Mouse (Mus musculus): Measurements from ENCODE around the gene Tlcd1. TPM values are rescaled to one million over a fixed set of nuclear protein-coding genes. Genes with fewer than 3 reads are reported as not detected.
A peak's percentile ranks its signal among the peaks of the same experiment; 100 is the strongest.

The Tlcd1 gene
- polyA plus RNA-seq, 1 experiment from 2014 or later = 11.9 TPM

GRCm38 (mm10) chr11:78161169-78161568 lies 15.3 kb upstream of the Tlcd1 start:
- 0 out of 2 replicates have a peak overlapping the region, but pooled peaks have one; percentile 3 for H3K4me3 ChIP-seq (replicated peaks)
- 90% methylated on average over 14 of the region's 14 CpGs for WGBS
- H3K9ac ChIP-seq (replicated peaks) = peak overlapping the region; percentile 99; the same call in 1 of the 2 replicates
- H3K4me1 ChIP-seq (replicated peaks) = peaks cover 57% of the 10 kb centered on the region
- H3K36me3 ChIP-seq = peaks cover 71% of the 10 kb centered on the region
- no peaks in the 10 kb centered on the region for H3K27me3 ChIP-seq
- 0 out of 2 replicates have a peak overlapping the region, but pooled peaks have one; percentile 41 for H3K27ac ChIP-seq
- ATAC-seq (ENCODE audit: insufficient number of reproducible peaks, insufficient read depth, low FRiP score, low TSS enrichment, low read depth) = no peak
- no peaks in the 10 kb centered on the region for H3K9me3 ChIP-seq
- H3K4me2 ChIP-seq = 0 out of 2 replicates have a peak overlapping the region, but pooled peaks have one; percentile 90

- Histone ChIP-seq H3K27ac (peak overlapping the region; percentile 100), H3K9me3 (no peaks in the 10 kb centered on the region), H3K4me1 (replicated peaks) (peaks cover 65% of the 10 kb centered on the region), H3K27me3 (no peaks in the 10 kb centered on the region), H3K36me3 (peaks cover 63% of the 10 kb centered on the region), H3K4me3 (replicated peaks) (peak overlapping the region; percentile 100), H3K4me2 (peak overlapping the region; percentile 90), H3K9ac (replicated peaks) (peak overlapping the region; percentile 99)
- 53% methylated on average over 4 of the region's 4 CpGs for WGBS
- no peak for ATAC-seq (ENCODE audit: insufficient number of reproducible peaks, insufficient read depth, low FRiP score, low TSS enrichment, low read depth)
Measured at GRCm38 (mm10) chr11:78161968-78162367, 14.5 kb upstream of the Tlcd1 start.

GRCm38 (mm10) chr11:78162504-78162903 lies 14.0 kb upstream of the Tlcd1 start:
- no peak for ATAC-seq (ENCODE audit: insufficient number of reproducible peaks, insufficient read depth, low FRiP score, low TSS enrichment, low read depth)
- Histone ChIP-seq H3K4me3 (replicated peaks) (peak overlapping the region; percentile 100), H3K27me3 (no peaks in the 10 kb centered on the region), H3K4me2 (peak overlapping the region; percentile 90), H3K9ac (replicated peaks) (peak overlapping the region; percentile 99), H3K9me3 (no peaks in the 10 kb centered on the region), H3K4me1 (replicated peaks) (peaks cover 63% of the 10 kb centered on the region), H3K27ac (peak overlapping the region; percentile 100), H3K36me3 (peaks cover 59% of the 10 kb centered on the region)
- WGBS = 47% methylated on average over 6 of the region's 6 CpGs

GRCm38 (mm10) chr11:78163045-78163444 lies 13.5 kb upstream of the Tlcd1 start:
- H3K36me3 ChIP-seq = peaks cover 53% of the 10 kb centered on the region
- no peaks in the 10 kb centered on the region for H3K9me3 ChIP-seq
- peaks cover 59% of the 10 kb centered on the region for H3K4me1 ChIP-seq (replicated peaks)
- peak overlapping the region; percentile 100 for H3K27ac ChIP-seq
- no peak for ATAC-seq (ENCODE audit: insufficient number of reproducible peaks, insufficient read depth, low FRiP score, low TSS enrichment, low read depth)
- H3K27me3 ChIP-seq = no peaks in the 10 kb centered on the region
- WGBS = 60% methylated on average over 2 of the region's 2 CpGs
- peak overlapping the region; percentile 90 for H3K4me2 ChIP-seq
- H3K9ac ChIP-seq (replicated peaks) = peak overlapping the region; percentile 99
- H3K4me3 ChIP-seq (replicated peaks) = peak overlapping the region; percentile 100

- Histone ChIP-seq H3K36me3 (peaks cover 44% of the 10 kb centered on the region), H3K9me3 (no peaks in the 10 kb centered on the region), H3K4me3 (replicated peaks) (peak overlapping the region; percentile 100), H3K27ac (peak overlapping the region; percentile 100), H3K9ac (replicated peaks) (peak overlapping the region; percentile 99), H3K4me2 (peak overlapping the region; percentile 90), H3K27me3 (no peaks in the 10 kb centered on the region), H3K4me1 (replicated peaks) (peaks cover 55% of the 10 kb centered on the region)
- ATAC-seq (ENCODE audit: insufficient number of reproducible peaks, insufficient read depth, low FRiP score, low TSS enrichment, low read depth) = peak; percentile 79
- WGBS = 0% methylated on average over 22 of the region's 22 CpGs
Measured at GRCm38 (mm10) chr11:78163681-78164603, 12.6 kb upstream of the Tlcd1 start.

- H3K27me3 ChIP-seq = no peaks in the 10 kb centered on the region
- H3K36me3 ChIP-seq = peaks cover 38% of the 10 kb centered on the region
- peaks cover 53% of the 10 kb centered on the region for H3K4me1 ChIP-seq (replicated peaks)
- ATAC-seq (ENCODE audit: insufficient number of reproducible peaks, insufficient read depth, low FRiP score, low TSS enrichment, low read depth) = no peak
- no peaks in the 10 kb centered on the region for H3K9me3 ChIP-seq
- H3K4me2 ChIP-seq = peak overlapping the region; percentile 90
- H3K4me3 ChIP-seq (replicated peaks) = peak overlapping the region; percentile 100
- H3K27ac ChIP-seq = peak overlapping the region; percentile 100
- H3K9ac ChIP-seq (replicated peaks) = peak overlapping the region; percentile 99
- WGBS = under 1% methylated on average over 14 of the region's 14 CpGs
Measured at GRCm38 (mm10) chr11:78164604-78164923, 11.9 kb upstream of the Tlcd1 start.

- peak; percentile 64 for ATAC-seq (ENCODE audit: insufficient number of reproducible peaks, insufficient read depth, low FRiP score, low TSS enrichment, low read depth)
- under 1% methylated on average over 61 of the region's 78 CpGs for WGBS
- H3K4me1 ChIP-seq (replicated peaks) = peaks cover 47% of the 10 kb centered on the region
- H3K27ac ChIP-seq = peak within 1 kb of the TSS; percentile 100
- peak within 1 kb of the TSS; percentile 100 for H3K4me3 ChIP-seq (replicated peaks)
- H3K9ac ChIP-seq (replicated peaks) = peak within 1 kb of the TSS; percentile 99
- H3K27me3 ChIP-seq = no peaks in the 10 kb centered on the region
- H3K9me3 ChIP-seq = no peaks in the 10 kb centered on the region
- H3K36me3 ChIP-seq = peaks cover 32% of the 10 kb centered on the region
- peak within 1 kb of the TSS; percentile 90 for H3K4me2 ChIP-seq
Measured at GRCm38 (mm10) chr11:78164924-78165760, 11.4 kb upstream of the Tlcd1 start, which contains the start of gene Traf4. TSS of gene Traf4 (minus strand) at chr11:78165589.

GRCm38 (mm10) chr11:78165761-78166109 lies 10.8 kb upstream of the Tlcd1 start:
- 3% methylated on average over 16 of the region's 16 CpGs for WGBS
- Histone ChIP-seq H3K4me1 (replicated peaks) (peaks cover 41% of the 10 kb centered on the region), H3K36me3 (peaks cover 32% of the 10 kb centered on the region), H3K9me3 (no peaks in the 10 kb centered on the region), H3K9ac (replicated peaks) (peak overlapping the region; percentile 99), H3K27me3 (no peaks in the 10 kb centered on the region), H3K4me2 (peak overlapping the region; percentile 90), H3K4me3 (replicated peaks) (peak overlapping the region; percentile 100), H3K27ac (peak overlapping the region; percentile 91)
- ATAC-seq (ENCODE audit: insufficient number of reproducible peaks, insufficient read depth, low FRiP score, low TSS enrichment, low read depth) = 0 out of 2 replicates have a peak, but pooled peaks have one; percentile 0

GRCm38 (mm10) chr11:78166161-78166560 lies 10.3 kb upstream of the Tlcd1 start:
- 42% methylated on average over 4 of the region's 4 CpGs for WGBS
- peak overlapping the region; percentile 100 for H3K4me3 ChIP-seq (replicated peaks)
- H3K4me2 ChIP-seq = peak overlapping the region; percentile 90
- H3K27me3 ChIP-seq = no peaks in the 10 kb centered on the region
- H3K27ac ChIP-seq = peak overlapping the region; percentile 91
- H3K9me3 ChIP-seq = no peaks in the 10 kb centered on the region
- H3K9ac ChIP-seq (replicated peaks) = peak overlapping the region; percentile 99; the same call in 1 of the 2 replicates
- H3K4me1 ChIP-seq (replicated peaks) = peaks cover 40% of the 10 kb centered on the region
- H3K36me3 ChIP-seq = peaks cover 32% of the 10 kb centered on the region
- ATAC-seq (ENCODE audit: insufficient number of reproducible peaks, insufficient read depth, low FRiP score, low TSS enrichment, low read depth) = no peak

- Histone ChIP-seq H3K4me1 (replicated peaks) (peaks cover 37% of the 10 kb centered on the region), H3K4me2 (no peak overlapping the region)
- 66% methylated on average over 6 of the region's 6 CpGs for WGBS
Measured at GRCm38 (mm10) chr11:78166640-78167039, 9.9 kb upstream of the Tlcd1 start.

More at GRCm38 (mm10) chr11:78166640-78167039, 9.9 kb upstream of the Tlcd1 start:
- no peak overlapping the region for H3K27ac ChIP-seq
- no peaks in the 10 kb centered on the region for H3K27me3 ChIP-seq
- ATAC-seq (ENCODE audit: insufficient number of reproducible peaks, insufficient read depth, low FRiP score, low TSS enrichment, low read depth) = no peak
- H3K9ac ChIP-seq (replicated peaks) = no peak overlapping the region
- H3K4me3 ChIP-seq (replicated peaks) = no peak overlapping the region
- peaks cover 28% of the 10 kb centered on the region for H3K36me3 ChIP-seq
- H3K9me3 ChIP-seq = no peaks in the 10 kb centered on the region
